Mouse (Mus musculus): ENCODE data around the gene Mrps33. TPM values are rescaled to one million over a fixed set of nuclear protein-coding genes. Genes with fewer than 3 reads are reported as not detected.

Gene Mrps33
- polyA plus RNA-seq, 1 experiment from 2014 or later = 244 TPM

GRCm38 (mm10) chr6:39808511-39808910 lies 2.3 kb downstream of the Mrps33 start:
- WGBS = 72% methylated on average over 5 of the region's 5 CpGs
- Histone ChIP-seq H3K9ac (replicated peaks; ENCODE audit: low read length) (no peak overlapping the region), H3K4me3 (ENCODE audit: low read depth, low read length) (no peak overlapping the region), H3K9me3 (replicated peaks; ENCODE audit: control insufficient read depth, low read length) (no peaks in the 10 kb centered on the region), H3K36me3 (replicated peaks; ENCODE audit: control insufficient read depth, insufficient read depth, low read depth, low read length) (no peaks in the 10 kb centered on the region), H3K27me3 (ENCODE audit: control insufficient read depth, insufficient read depth, low read length) (no peaks in the 10 kb centered on the region), H3K27ac (replicated peaks; ENCODE audit: low read depth, low read length) (no peak overlapping the region), H3K4me1 (ENCODE audit: control insufficient read depth, insufficient read depth, low read length) (no peaks in the 10 kb centered on the region), H3K4me2 (ENCODE audit: low read depth, low read length) (no peak overlapping the region)
- ATAC-seq (replicated peaks; ENCODE audit: insufficient number of reproducible peaks, low FRiP score, low TSS enrichment, low read depth) (no peak), DNase-seq (ENCODE audit: low spot score) (no peak)

GRCm38 (mm10) chr6:39807050-39807560 lies 3.7 kb downstream of the Mrps33 start:
- H3K4me2 ChIP-seq (ENCODE audit: low read depth, low read length) = no peak overlapping the region
- no peak overlapping the region for H3K27ac ChIP-seq (replicated peaks; ENCODE audit: low read depth, low read length)
- H3K27me3 ChIP-seq (ENCODE audit: control insufficient read depth, insufficient read depth, low read length) = no peaks in the 10 kb centered on the region
- WGBS = 95% methylated on average over 7 of the region's 7 CpGs
- no peaks in the 10 kb centered on the region for H3K4me1 ChIP-seq (ENCODE audit: control insufficient read depth, insufficient read depth, low read length)
- DNase-seq (ENCODE audit: low spot score) = no peak
- no peaks in the 10 kb centered on the region for H3K9me3 ChIP-seq (replicated peaks; ENCODE audit: control insufficient read depth, low read length)
- no peaks in the 10 kb centered on the region for H3K36me3 ChIP-seq (replicated peaks; ENCODE audit: control insufficient read depth, insufficient read depth, low read depth, low read length)
- no peak overlapping the region for H3K4me3 ChIP-seq (ENCODE audit: low read depth, low read length)
- ATAC-seq (replicated peaks; ENCODE audit: insufficient number of reproducible peaks, low FRiP score, low TSS enrichment, low read depth) = no peak
- no peak overlapping the region for H3K9ac ChIP-seq (replicated peaks; ENCODE audit: low read length)

DNA sequence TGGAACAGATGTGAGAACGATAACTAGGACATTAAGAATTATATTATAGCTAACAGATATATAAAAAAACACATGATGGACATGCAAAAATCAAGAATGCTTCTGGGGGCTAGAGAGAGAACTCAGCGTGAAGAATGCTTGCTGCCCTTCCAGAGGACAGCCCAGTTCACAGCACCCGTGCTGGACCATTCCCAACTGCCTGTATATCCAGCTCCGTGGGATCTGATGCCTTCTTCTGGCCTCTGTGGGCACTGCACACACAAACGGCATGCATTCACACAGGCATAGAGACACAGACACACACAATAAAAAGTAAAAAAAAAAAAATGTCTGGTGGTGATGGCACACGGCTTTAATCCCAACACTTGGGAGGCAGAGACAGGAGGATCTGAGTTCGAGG lies 4.5 kb downstream of the Mrps33 start:
- no peaks in the 10 kb centered on the region for H3K9me3 ChIP-seq (replicated peaks; ENCODE audit: control insufficient read depth, low read length)
- H3K9ac ChIP-seq (replicated peaks; ENCODE audit: low read length) = no peak overlapping the region
- H3K4me2 ChIP-seq (ENCODE audit: low read depth, low read length) = no peak overlapping the region
- no peak for DNase-seq (ENCODE audit: low spot score)
- WGBS = 92% methylated on average over 7 of the region's 7 CpGs
- H3K36me3 ChIP-seq (replicated peaks; ENCODE audit: control insufficient read depth, insufficient read depth, low read depth, low read length) = no peaks in the 10 kb centered on the region
- no peak for ATAC-seq (replicated peaks; ENCODE audit: insufficient number of reproducible peaks, low FRiP score, low TSS enrichment, low read depth)
- no peak overlapping the region for H3K27ac ChIP-seq (replicated peaks; ENCODE audit: low read depth, low read length)
- no peaks in the 10 kb centered on the region for H3K27me3 ChIP-seq (ENCODE audit: control insufficient read depth, insufficient read depth, low read length)
- no peaks in the 10 kb centered on the region for H3K4me1 ChIP-seq (ENCODE audit: control insufficient read depth, insufficient read depth, low read length)
- H3K4me3 ChIP-seq (ENCODE audit: low read depth, low read length) = no peak overlapping the region

GRCm38 (mm10) chr6:39805916-39806315 lies 4.9 kb downstream of the Mrps33 start:
- Histone ChIP-seq H3K27me3 (ENCODE audit: control insufficient read depth, insufficient read depth, low read length) (no peaks in the 10 kb centered on the region), H3K27ac (replicated peaks; ENCODE audit: low read depth, low read length) (no peak overlapping the region), H3K4me3 (ENCODE audit: low read depth, low read length) (no peak overlapping the region), H3K9ac (replicated peaks; ENCODE audit: low read length) (no peak overlapping the region), H3K4me1 (ENCODE audit: control insufficient read depth, insufficient read depth, low read length) (no peaks in the 10 kb centered on the region), H3K9me3 (replicated peaks; ENCODE audit: control insufficient read depth, low read length) (no peaks in the 10 kb centered on the region), H3K36me3 (replicated peaks; ENCODE audit: control insufficient read depth, insufficient read depth, low read depth, low read length) (no peaks in the 10 kb centered on the region), H3K4me2 (ENCODE audit: low read depth, low read length) (no peak overlapping the region)
- ATAC-seq (replicated peaks; ENCODE audit: insufficient number of reproducible peaks, low FRiP score, low TSS enrichment, low read depth) (no peak), DNase-seq (ENCODE audit: low spot score) (no peak)
- WGBS = 78% methylated on average over 3 of the region's 3 CpGs

DNA sequence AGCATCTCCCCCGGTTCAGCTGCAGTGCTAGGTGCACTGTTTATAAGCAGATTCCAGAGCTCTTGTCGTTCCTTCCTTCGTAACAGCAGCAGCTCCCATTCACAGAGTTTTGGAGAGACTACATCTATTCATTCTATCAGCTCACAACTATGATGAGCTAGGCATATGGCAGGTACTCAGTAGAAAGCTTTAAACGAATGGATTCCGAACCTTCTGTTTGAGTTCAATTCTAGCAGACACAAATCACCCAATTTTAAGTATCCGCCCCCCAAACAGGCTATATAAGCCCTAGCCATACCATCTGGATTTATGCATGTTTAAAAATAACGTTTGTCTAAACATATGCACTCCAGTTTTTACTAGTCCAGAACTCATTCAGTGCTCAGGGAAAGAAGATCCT lies 9.8 kb downstream of the Mrps33 start:
- ATAC-seq (replicated peaks; ENCODE audit: insufficient number of reproducible peaks, low FRiP score, low TSS enrichment, low read depth) = no peak
- Histone ChIP-seq H3K36me3 (replicated peaks; ENCODE audit: control insufficient read depth, insufficient read depth, low read depth, low read length) (peaks cover 2% of the 10 kb centered on the region; the same call in 1 of the 2 replicates), H3K27ac (replicated peaks; ENCODE audit: low read depth, low read length) (no peak overlapping the region), H3K4me1 (ENCODE audit: control insufficient read depth, insufficient read depth, low read length) (no peaks in the 10 kb centered on the region), H3K4me2 (ENCODE audit: low read depth, low read length) (no peak overlapping the region), H3K4me3 (ENCODE audit: low read depth, low read length) (no peak overlapping the region), H3K9ac (replicated peaks; ENCODE audit: low read length) (no peak overlapping the region), H3K27me3 (ENCODE audit: control insufficient read depth, insufficient read depth, low read length) (no peaks in the 10 kb centered on the region), H3K9me3 (replicated peaks; ENCODE audit: control insufficient read depth, low read length) (no peaks in the 10 kb centered on the region)
- WGBS = 91% methylated on average over 7 of the region's 7 CpGs
- DNase-seq (ENCODE audit: low spot score) = no peak

- no peaks in the 10 kb centered on the region for H3K27me3 ChIP-seq (ENCODE audit: control insufficient read depth, insufficient read depth, low read length)
- H3K36me3 ChIP-seq (replicated peaks; ENCODE audit: control insufficient read depth, insufficient read depth, low read depth, low read length) = peaks cover 2% of the 10 kb centered on the region; the same call in 1 of the 2 replicates
- no peak overlapping the region for H3K9ac ChIP-seq (replicated peaks; ENCODE audit: low read length)
- H3K4me2 ChIP-seq (ENCODE audit: low read depth, low read length) = no peak overlapping the region
- no peak overlapping the region for H3K4me3 ChIP-seq (ENCODE audit: low read depth, low read length)
- WGBS = 67% methylated on average over 2 of the region's 2 CpGs
- DNase-seq (ENCODE audit: low spot score) (no peak), ATAC-seq (replicated peaks; ENCODE audit: insufficient number of reproducible peaks, low FRiP score, low TSS enrichment, low read depth) (no peak)
- H3K4me1 ChIP-seq (ENCODE audit: control insufficient read depth, insufficient read depth, low read length) = no peaks in the 10 kb centered on the region
- H3K9me3 ChIP-seq (replicated peaks; ENCODE audit: control insufficient read depth, low read length) = no peaks in the 10 kb centered on the region
- no peak overlapping the region for H3K27ac ChIP-seq (replicated peaks; ENCODE audit: low read depth, low read length)
Measured at GRCm38 (mm10) chr6:39797076-39797475, 13.7 kb downstream of the Mrps33 start.

GRCm38 (mm10) chr6:39796150-39796549 lies 14.6 kb downstream of the Mrps33 start:
- H3K4me1 ChIP-seq (ENCODE audit: control insufficient read depth, insufficient read depth, low read length) = no peaks in the 10 kb centered on the region
- 83% methylated on average over 1 of the region's 1 CpGs for WGBS
- no peak overlapping the region for H3K9ac ChIP-seq (replicated peaks; ENCODE audit: low read length)
- DNase-seq (ENCODE audit: low spot score) (no peak), ATAC-seq (replicated peaks; ENCODE audit: insufficient number of reproducible peaks, low FRiP score, low TSS enrichment, low read depth) (no peak)
- no peak overlapping the region for H3K27ac ChIP-seq (replicated peaks; ENCODE audit: low read depth, low read length)
- H3K4me2 ChIP-seq (ENCODE audit: low read depth, low read length) = no peak overlapping the region
- H3K9me3 ChIP-seq (replicated peaks; ENCODE audit: control insufficient read depth, low read length) = no peaks in the 10 kb centered on the region
- no peak overlapping the region for H3K4me3 ChIP-seq (ENCODE audit: low read depth, low read length)
- peaks cover 2% of the 10 kb centered on the region; the same call in 1 of the 2 replicates for H3K36me3 ChIP-seq (replicated peaks; ENCODE audit: control insufficient read depth, insufficient read depth, low read depth, low read length)
- no peaks in the 10 kb centered on the region for H3K27me3 ChIP-seq (ENCODE audit: control insufficient read depth, insufficient read depth, low read length)

DNA sequence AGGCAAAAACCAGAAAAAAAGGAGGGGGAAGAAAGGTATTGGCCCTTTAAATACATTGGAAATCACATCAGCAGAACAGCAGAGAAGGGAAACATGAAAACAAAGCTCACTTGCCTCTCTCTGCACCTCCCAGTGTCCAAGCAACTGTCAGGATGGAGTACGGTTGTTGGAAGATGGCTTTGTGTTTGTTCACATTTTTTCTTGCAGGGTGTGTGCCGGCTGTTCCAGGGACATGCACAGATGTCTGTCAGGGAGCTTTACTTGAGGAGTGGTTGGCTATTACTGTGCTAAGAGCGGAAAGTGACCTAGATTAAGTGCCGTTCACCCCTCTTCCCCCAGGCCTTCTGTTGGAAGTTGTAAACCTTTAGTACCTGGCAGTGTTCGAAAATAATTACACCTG lies 19.0 kb downstream of the Mrps33 start:
- WGBS = 69% methylated on average over 5 of the region's 5 CpGs
- Histone ChIP-seq H3K9me3 (replicated peaks; ENCODE audit: control insufficient read depth, low read length) (no peaks in the 10 kb centered on the region), H3K27ac (replicated peaks; ENCODE audit: low read depth, low read length) (no peak overlapping the region), H3K4me3 (ENCODE audit: low read depth, low read length) (no peak overlapping the region), H3K4me2 (ENCODE audit: low read depth, low read length) (no peak overlapping the region), H3K4me1 (ENCODE audit: control insufficient read depth, insufficient read depth, low read length) (no peaks in the 10 kb centered on the region), H3K27me3 (ENCODE audit: control insufficient read depth, insufficient read depth, low read length) (no peaks in the 10 kb centered on the region), H3K36me3 (replicated peaks; ENCODE audit: control insufficient read depth, insufficient read depth, low read depth, low read length) (no peaks in the 10 kb centered on the region), H3K9ac (replicated peaks; ENCODE audit: low read length) (no peak overlapping the region)
- no peak for DNase-seq (ENCODE audit: low spot score)
- ATAC-seq (replicated peaks; ENCODE audit: insufficient number of reproducible peaks, low FRiP score, low TSS enrichment, low read depth) = no peak

Measured in embryonic facial prominence, embryonic 11.5 days (tissue).